Mouse (Mus musculus): ENCODE data around the gene 9930021J03Rik. TPM values are rescaled to one million over a fixed set of nuclear protein-coding genes. Genes with fewer than 3 reads are reported as not detected.

The 9930021J03Rik gene
- polyA plus RNA-seq, 1 experiment: 7.4 TPM

- H3K4me1 ChIP-seq (ENCODE audit: control insufficient read depth, insufficient read depth, low read length): no peaks in the 10 kb centered on the region; the same call in 1 of the 2 replicates
- peak; percentile 55 for DNase-seq
- TF ChIP-seq POLR2A (IDR thresholded peaks at IDR 0.05; ENCODE audit: low read depth, low read length): no peak
- TF ChIP-seq CTCF (conservative IDR thresholded peaks at IDR 0.05; ENCODE audit: insufficient read depth, insufficient read length, low read depth, low read length): peak; percentile 89
- no peaks in the 10 kb centered on the region for H3K36me3 ChIP-seq (ENCODE audit: control insufficient read depth, insufficient read depth, low read length)
- no peaks in the 10 kb centered on the region for H3K27me3 ChIP-seq (replicated peaks; ENCODE audit: control insufficient read depth, insufficient read depth, low read length)
- no peak overlapping the region for H3K4me3 ChIP-seq (ENCODE audit: insufficient read depth, low read depth, low read length)
- no peak overlapping the region for H3K27ac ChIP-seq (ENCODE audit: insufficient read depth, low read depth, low read length)
- WGBS: 72% methylated on average over 1 of the region's 1 CpGs
Observed at GRCm38 (mm10) chr19:29826686-29827085, 20.9 kb upstream of the 9930021J03Rik start.

- DNase-seq: no peak
- no peak for TF ChIP-seq CTCF (conservative IDR thresholded peaks at IDR 0.05; ENCODE audit: insufficient read depth, insufficient read length, low read depth, low read length)
- no peak for TF ChIP-seq POLR2A (IDR thresholded peaks at IDR 0.05; ENCODE audit: low read depth, low read length)
- H3K4me1 ChIP-seq (ENCODE audit: control insufficient read depth, insufficient read depth, low read length): no peaks in the 10 kb centered on the region; the same call in 1 of the 2 replicates
- H3K27ac ChIP-seq (ENCODE audit: insufficient read depth, low read depth, low read length): no peak overlapping the region
- H3K36me3 ChIP-seq (ENCODE audit: control insufficient read depth, insufficient read depth, low read length): no peaks in the 10 kb centered on the region
- WGBS: 60% methylated on average over 2 of the region's 2 CpGs
- no peaks in the 10 kb centered on the region for H3K27me3 ChIP-seq (replicated peaks; ENCODE audit: control insufficient read depth, insufficient read depth, low read length)
- no peak overlapping the region for H3K4me3 ChIP-seq (ENCODE audit: insufficient read depth, low read depth, low read length)
Observed at GRCm38 (mm10) chr19:29825003-29825402, 19.2 kb upstream of the 9930021J03Rik start.

GRCm38 (mm10) chr19:29824034-29824700, 18.4 kb upstream of the 9930021J03Rik start:
- TF ChIP-seq POLR2A (IDR thresholded peaks at IDR 0.05; ENCODE audit: low read depth, low read length): no peak
- peak; percentile 94 for TF ChIP-seq CTCF (conservative IDR thresholded peaks at IDR 0.05; ENCODE audit: insufficient read depth, insufficient read length, low read depth, low read length)
- no peaks in the 10 kb centered on the region; the same call in 1 of the 2 replicates for H3K4me1 ChIP-seq (ENCODE audit: control insufficient read depth, insufficient read depth, low read length)
- H3K27me3 ChIP-seq (replicated peaks; ENCODE audit: control insufficient read depth, insufficient read depth, low read length): no peaks in the 10 kb centered on the region
- 46% methylated on average over 6 of the region's 6 CpGs for WGBS
- no peak overlapping the region for H3K27ac ChIP-seq (ENCODE audit: insufficient read depth, low read depth, low read length)
- DNase-seq: peak; percentile 83
- no peak overlapping the region for H3K4me3 ChIP-seq (ENCODE audit: insufficient read depth, low read depth, low read length)
- H3K36me3 ChIP-seq (ENCODE audit: control insufficient read depth, insufficient read depth, low read length): no peaks in the 10 kb centered on the region

GRCm38 (mm10) chr19:29823456-29824010, 17.7 kb upstream of the 9930021J03Rik start:
- WGBS: 54% methylated on average over 12 of the region's 12 CpGs
- no peak for TF ChIP-seq CTCF (conservative IDR thresholded peaks at IDR 0.05; ENCODE audit: insufficient read depth, insufficient read length, low read depth, low read length)
- TF ChIP-seq POLR2A (IDR thresholded peaks at IDR 0.05; ENCODE audit: low read depth, low read length): no peak
- H3K27ac ChIP-seq (ENCODE audit: insufficient read depth, low read depth, low read length): no peak overlapping the region; the same call in 1 of the 2 replicates

GRCm38 (mm10) chr19:29820966-29821365, 15.2 kb upstream of the 9930021J03Rik start:
- Histone ChIP-seq H3K4me1 (ENCODE audit: control insufficient read depth, insufficient read depth, low read length) (no peaks in the 10 kb centered on the region; the same call in 1 of the 2 replicates), H3K27ac (ENCODE audit: insufficient read depth, low read depth, low read length) (no peak overlapping the region), H3K4me3 (ENCODE audit: insufficient read depth, low read depth, low read length) (no peak overlapping the region), H3K36me3 (ENCODE audit: control insufficient read depth, insufficient read depth, low read length) (no peaks in the 10 kb centered on the region), H3K27me3 (replicated peaks; ENCODE audit: control insufficient read depth, insufficient read depth, low read length) (no peaks in the 10 kb centered on the region)
- TF ChIP-seq POLR2A (IDR thresholded peaks at IDR 0.05; ENCODE audit: low read depth, low read length): no peak
- peak; percentile 38 for TF ChIP-seq CTCF (conservative IDR thresholded peaks at IDR 0.05; ENCODE audit: insufficient read depth, insufficient read length, low read depth, low read length)
- DNase-seq: peak; percentile 81

More at GRCm38 (mm10) chr19:29823456-29824010, 17.7 kb upstream of the 9930021J03Rik start:
- peak; percentile 37 for DNase-seq
- no peaks in the 10 kb centered on the region; the same call in 1 of the 2 replicates for H3K4me1 ChIP-seq (ENCODE audit: control insufficient read depth, insufficient read depth, low read length)
- H3K36me3 ChIP-seq (ENCODE audit: control insufficient read depth, insufficient read depth, low read length): no peaks in the 10 kb centered on the region
- H3K27me3 ChIP-seq (replicated peaks; ENCODE audit: control insufficient read depth, insufficient read depth, low read length): no peaks in the 10 kb centered on the region
- H3K4me3 ChIP-seq (ENCODE audit: insufficient read depth, low read depth, low read length): no peak overlapping the region

GRCm38 (mm10) chr19:29812581-29813460, 7.0 kb upstream of the 9930021J03Rik start, which contains the start of gene Ranbp6:
Gene Ranbp6 (minus strand): TSS chr19:29812974.
- Histone ChIP-seq H3K4me1 (ENCODE audit: control insufficient read depth, insufficient read depth, low read length) (peaks cover 7% of the 10 kb centered on the region), H3K4me3 (ENCODE audit: insufficient read depth, low read depth, low read length) (peak within 1 kb of the TSS; percentile 77), H3K27ac (ENCODE audit: insufficient read depth, low read depth, low read length) (peak within 1 kb of the TSS; percentile 60), H3K36me3 (ENCODE audit: control insufficient read depth, insufficient read depth, low read length) (no peaks in the 10 kb centered on the region; the same call in 1 of the 2 replicates), H3K27me3 (replicated peaks; ENCODE audit: control insufficient read depth, insufficient read depth, low read length) (no peaks in the 10 kb centered on the region)
- peak; percentile 93 for DNase-seq
- TF ChIP-seq POLR2A (IDR thresholded peaks at IDR 0.05; ENCODE audit: low read depth, low read length) (peak; percentile 47), CTCF (conservative IDR thresholded peaks at IDR 0.05; ENCODE audit: insufficient read depth, insufficient read length, low read depth, low read length) (no peak)
- WGBS: under 1% methylated on average over 47 of the region's 47 CpGs
